Mouse (Mus musculus): Measurements from ENCODE around the gene Eml6.
"Not testable (repeated sequence)": the region's sequence is repeated elsewhere in the genome, so short reads cannot be mapped to it uniquely, and the experiment has no call there.

Eml6 gene

DNA sequence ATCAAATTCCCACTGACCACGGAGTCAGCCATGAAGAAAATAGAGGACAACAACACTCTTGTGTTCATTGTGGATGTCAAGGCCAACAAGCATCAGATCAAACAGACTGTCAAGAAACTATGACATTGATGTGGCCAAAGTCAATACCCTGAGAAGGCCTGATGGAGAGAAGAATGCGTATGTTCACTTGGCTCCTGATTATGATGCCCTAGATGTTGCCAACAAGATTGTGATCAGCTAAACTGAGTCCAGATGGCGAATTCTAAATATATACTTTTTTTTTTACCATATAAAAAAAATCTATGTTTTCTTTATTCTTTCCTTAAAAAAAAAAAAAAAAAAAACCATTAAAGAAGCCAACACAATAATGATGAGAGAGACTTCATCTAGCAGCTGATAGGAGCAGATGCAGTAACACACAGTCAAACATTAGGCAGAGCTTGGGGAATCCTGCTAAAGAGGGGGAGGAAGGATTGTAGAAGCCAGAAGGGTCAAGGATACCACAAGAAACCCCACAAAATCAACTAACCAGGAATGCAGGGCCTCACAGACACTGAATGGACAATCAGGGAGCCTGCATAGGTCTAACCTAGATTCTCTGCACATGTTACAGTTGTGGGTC, 185.1 kb downstream of the Eml6 start:
- no peak for DNase-seq (ENCODE audit: low spot score)

DNA sequence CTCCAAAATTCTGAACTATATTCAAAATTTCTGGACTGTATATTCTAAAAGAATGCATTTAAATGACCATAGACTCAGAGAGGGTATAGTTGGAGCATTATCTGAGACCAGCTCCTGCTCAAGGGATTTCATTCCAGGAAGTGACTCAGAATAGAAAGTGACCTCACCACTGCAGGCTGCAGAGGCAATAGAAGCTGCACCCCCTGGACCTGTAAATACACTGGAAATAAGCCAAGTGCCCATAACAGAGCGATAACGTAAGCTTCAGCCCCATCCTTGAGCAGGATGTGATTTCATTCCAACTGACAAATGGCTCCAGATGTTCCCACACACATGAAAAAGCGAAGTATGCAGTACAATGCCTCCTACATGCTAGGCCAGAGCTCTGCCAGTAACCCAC, 186.1 kb downstream of the Eml6 start:
- DNase-seq (ENCODE audit: low spot score) = no peak

DNA sequence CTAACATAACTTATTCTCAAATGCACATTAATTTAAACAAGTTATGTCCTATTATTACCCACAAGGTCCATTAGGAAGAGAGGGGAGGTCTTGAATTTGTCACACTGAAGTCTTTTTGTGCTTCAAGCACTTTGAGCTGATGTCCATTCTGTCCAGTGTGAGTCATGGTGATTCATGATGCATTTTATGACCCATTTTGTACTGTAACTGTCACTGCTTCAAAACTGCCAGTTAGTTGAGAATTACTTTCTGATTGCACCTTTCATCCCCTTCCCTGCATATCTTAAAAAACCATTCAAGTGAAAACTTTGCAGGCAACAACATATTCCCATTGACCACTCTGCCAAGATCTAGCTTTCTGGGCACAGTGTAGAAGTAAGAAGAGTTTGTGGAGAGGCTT, 188.8 kb downstream of the Eml6 start:
- DNase-seq (ENCODE audit: low spot score) = no peak

DNA sequence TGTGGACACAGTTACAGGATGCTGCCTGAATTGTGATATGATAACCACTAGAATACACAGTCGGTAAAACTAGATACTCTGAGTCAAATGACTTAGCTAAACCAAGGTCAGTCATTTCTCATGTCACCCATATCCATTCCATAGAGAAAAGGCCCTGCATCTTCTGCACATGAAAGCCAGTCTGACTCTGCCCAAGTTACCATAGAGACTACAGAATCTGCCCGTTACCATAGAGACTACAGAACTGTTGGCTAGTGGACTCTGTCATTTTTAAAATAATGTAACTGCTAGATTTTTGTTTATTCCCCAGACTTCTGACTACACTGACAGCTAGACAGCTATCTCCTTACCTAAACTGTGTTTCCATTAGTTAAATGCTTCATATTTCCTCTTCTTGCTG, 198.1 kb downstream of the Eml6 start:
- no peak for DNase-seq (ENCODE audit: low spot score)

DNA sequence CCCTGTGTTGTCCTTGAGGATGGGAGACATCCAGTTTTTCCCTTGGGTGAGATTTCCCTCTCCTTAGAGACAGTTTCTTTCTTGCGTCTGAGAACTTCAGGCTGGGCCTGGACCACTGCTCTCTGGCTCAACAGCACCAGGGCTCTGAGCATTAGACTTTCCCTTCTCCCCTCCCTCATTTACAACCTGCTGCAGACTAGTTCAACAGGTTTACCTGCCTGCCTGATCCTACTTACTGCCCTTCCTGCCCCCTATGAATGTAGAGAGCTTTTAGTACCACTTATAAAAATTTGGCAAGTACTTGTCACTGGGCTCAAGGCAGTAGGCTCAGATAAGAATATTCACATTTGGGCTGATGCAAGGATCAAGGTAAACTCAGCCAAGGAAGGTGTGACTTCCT, 199.8 kb downstream of the Eml6 start:
- DNase-seq (ENCODE audit: low spot score) = no peak

DNA sequence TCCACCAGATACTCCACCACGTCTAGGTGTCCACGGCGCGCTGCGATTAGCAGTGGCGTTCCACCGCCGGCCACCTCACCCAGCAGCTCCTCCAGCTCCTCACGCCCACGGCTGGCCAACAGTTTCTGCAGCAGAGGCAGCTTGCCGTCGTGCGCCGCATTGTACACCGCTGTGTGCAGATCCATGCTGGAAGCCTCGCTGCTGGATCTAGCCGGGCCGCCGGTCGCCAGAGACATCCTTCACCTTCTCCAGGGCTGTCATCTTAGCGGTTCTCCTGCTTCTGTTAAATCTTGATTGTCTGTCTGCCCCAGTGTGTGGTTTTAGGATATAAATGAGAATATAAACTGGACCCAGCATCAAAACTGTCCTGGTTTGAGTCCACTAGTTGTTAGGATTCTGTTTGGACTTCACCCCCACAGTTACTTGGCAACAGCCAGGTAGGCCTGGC, 200.5 kb downstream of the Eml6 start, which contains the start of gene 4931440F15Rik:
Gene 4931440F15Rik (minus strand): TSS at position 398 of the 448 bp plus-strand sequence.
- not testable (repeated sequence) for DNase-seq (ENCODE audit: low spot score)

DNA sequence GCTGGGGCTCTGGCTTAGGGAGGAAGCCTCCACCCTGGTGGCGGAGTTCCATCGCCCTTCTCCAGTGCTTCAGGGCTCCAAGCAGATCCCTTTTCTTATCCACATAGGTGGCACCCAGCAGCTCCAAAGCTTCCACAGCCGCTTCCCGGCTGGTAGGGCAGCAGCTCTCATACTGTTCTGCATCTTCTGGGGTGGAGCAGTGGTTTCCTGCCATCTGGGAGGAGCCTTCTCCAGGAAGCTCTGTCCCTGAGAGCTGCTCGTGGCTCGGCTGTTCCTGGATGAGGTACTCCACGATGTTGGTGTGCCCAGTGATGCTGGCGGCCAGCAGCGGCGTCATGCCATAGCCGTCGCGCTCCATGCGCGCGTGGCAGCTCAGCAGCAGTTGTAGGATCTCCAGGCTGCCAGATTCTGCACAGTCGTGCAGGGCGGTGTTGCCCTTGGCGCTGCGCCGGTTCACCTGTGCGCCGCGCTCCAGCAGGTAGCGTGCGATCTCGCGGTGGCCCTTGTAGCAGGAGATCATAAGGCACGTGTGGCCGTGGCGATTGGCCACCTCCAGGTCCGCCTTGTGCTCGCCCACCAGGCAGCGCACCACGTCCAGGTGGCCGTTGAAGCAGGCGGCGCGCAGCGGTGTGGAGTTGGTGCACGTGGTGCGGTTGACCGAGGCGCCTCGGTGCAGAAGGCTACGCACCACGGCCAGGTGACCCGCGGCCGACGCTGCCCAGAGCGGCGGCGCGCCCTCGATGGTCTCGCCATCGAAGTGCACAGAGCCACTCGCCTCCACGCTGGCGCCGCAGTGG, 201.2 kb downstream of the Eml6 start:
- not testable (repeated sequence) for DNase-seq (ENCODE audit: low spot score)

DNA sequence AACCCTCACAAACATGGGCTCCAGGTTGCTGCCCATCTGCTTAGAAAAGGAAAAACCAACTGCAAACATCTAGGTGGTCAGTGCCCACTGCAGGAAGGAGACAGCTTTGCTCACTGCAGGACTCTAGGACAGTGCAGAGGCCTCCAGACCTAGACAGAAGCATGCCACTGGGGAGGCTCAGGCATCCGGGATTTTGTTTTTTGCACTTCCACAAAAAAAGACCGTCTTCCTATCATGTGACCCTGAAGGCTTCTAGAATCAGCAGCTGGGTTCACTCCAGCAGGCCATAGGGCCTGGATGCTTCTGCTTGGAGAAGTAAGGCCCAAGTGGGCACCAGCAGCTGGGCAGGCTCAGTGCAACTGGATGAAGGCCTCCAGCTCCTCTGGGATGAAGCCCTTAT, 202.7 kb downstream of the Eml6 start:
- DNase-seq (ENCODE audit: low spot score) = no peak

DNA sequence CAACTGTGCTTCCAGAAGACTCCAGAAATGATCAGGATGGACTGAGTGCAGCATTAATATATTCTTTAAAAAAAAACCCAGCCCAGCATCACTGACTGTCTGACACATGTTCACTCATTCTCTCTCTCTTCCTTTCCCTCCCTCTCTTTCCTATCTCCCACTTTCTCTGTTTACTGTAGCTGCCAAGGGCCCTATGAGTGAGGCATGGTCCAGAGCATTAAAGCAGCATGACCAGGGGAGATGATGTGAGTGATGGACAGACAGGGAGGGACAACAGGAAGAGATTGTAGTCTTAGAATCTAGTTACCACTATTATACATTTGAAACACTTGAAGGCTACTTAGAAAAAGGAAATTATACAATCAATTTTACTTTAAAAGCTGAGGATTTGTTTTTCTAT, 210.2 kb downstream of the Eml6 start:
- DNase-seq (ENCODE audit: low spot score) = no peak

DNA sequence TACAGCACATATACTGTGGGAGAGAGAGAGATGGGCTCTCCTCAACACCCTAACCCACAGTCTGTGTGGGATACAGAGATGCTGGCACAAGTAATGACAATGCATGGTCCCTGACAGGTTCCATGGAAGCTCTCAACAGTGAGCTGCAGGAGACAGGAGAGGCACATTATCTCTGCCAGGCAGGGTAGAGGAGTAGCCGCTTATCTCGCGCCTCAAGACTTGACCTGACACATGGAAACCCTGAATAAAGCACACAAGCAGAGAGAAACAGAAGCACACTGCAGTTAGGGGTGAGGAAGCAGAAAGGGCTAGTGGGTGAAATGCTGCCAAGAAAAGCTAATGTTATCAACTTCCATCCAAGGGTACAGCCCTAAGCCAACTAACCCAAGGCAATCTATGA, 210.6 kb downstream of the Eml6 start:
- DNase-seq (ENCODE audit: low spot score) = no peak

DNA sequence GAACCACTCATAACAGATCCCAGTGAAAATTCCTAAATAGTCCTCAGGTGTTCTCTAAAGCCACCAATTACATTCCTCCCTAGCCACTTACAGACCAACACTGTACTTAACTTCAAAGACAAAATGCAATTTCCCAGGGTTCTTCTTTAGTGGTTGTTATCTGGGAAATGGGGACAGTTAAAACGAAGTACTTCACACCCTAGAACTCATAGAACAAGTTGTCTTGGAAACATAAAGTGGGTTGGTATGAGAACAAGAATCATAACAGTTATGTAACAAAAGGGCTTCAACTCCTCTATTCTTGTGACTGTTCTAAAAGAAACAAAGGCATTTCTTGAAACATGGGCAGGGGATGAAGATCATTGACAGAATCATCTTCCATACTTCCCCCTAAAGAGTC, 212.6 kb downstream of the Eml6 start:
- no peak for DNase-seq (ENCODE audit: low spot score)

DNA sequence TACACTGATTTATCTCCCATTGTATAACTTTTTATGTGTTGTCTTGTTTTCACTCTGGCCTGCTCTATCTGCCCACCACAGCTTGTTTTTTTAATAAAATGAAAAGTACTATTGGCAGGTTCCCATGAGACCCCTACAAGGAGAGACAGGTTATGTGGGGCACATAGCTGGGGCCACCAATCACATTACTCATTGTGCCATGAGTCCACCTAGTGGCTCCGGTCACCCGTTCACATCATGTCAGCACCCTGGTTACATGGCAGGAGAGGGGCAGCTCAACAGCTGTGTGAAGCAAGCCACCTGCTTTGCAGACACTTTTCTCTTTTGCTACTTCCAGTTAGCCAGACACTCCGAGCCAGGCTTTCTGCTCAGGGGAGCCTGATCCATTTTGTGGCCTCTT, 213.4 kb downstream of the Eml6 start:
- DNase-seq (ENCODE audit: low spot score) = no peak

DNA sequence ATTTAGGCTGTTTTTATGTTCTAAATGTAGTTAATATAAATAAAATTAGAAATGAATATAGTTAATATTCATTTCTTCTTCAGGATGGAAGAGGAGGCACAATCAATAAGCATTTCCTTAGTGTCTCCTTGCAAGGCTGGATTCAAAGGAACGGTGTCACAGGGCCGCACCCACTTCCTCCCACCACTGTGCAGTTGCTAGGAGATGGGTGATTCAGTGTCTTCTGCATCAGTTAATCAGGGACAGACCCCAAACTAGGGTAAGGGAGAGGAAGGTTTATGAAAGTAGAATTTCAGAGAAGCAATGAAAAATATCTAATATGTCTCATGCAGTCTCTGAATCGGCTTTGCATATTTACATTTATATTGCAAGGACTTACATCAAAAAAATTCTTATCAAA, 215.5 kb downstream of the Eml6 start:
- no peak for DNase-seq (ENCODE audit: low spot score)

DNA sequence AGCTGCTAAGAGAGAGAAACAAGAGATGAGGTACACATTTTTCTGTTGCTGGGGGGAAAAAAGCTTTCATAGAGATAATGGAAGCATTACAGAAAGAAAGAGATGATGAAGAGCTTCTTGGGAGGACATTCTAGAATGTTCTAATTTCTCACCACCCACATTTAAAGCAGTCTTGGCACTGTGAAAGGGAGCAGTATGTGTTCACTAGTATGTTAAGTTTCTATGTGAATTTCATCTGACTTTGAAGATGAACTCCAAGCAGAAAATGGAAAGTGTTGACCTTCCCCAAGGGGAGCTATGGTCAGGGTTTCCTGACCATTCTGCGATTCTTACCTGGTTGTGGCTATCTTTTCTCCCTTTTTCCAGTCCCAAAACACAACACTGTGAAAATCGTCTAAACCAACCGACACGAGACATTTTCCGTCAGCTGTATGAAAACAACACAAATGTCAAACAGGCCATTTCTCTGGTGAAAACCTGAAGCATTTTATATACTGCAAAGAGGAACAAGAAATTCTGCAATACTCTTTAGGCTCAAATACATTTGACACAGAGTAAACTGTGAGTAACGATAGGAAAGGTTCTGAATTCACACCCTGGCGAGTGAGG, 216.7 kb downstream of the Eml6 start:
- no peak for DNase-seq (ENCODE audit: low spot score)

DNA sequence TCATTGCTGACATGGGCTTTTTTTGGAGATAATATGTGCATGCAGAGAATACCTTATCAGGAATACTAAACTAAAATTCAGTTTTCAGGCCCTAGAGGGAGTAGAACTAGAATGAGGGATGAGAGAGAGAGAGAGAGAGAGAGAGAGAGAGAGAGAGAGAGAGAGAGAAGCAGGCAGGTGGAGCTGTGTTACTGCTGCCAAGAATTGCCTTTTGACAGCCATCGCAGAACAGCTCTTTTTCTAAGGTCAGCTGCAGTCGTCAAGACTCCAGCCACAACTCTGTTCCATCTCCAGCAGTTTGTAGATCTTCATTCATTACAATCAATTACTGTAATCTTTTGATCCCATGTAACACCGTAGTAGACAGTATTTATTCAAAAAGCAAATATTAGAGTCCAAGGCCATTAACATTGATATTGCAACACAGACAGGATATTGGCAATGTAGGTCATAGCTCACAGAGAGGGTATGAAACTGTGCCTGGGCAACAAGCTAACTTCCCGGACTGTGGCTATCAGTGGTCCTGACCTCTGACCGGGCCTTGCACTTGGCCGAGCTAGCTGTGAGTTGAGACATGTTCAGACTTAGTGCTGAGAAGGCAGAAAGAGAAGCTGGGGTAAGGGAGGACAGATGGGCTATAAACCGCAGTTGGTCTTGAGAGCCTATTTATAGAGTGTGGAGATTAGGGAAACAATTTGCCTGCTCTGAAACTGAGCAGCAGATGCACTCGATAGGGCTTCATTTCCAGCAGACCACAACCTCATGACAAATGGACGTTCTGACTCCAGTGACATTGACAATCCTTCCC, 217.5 kb downstream of the Eml6 start:
- peak; percentile 21 for DNase-seq (ENCODE audit: low spot score)

DNA sequence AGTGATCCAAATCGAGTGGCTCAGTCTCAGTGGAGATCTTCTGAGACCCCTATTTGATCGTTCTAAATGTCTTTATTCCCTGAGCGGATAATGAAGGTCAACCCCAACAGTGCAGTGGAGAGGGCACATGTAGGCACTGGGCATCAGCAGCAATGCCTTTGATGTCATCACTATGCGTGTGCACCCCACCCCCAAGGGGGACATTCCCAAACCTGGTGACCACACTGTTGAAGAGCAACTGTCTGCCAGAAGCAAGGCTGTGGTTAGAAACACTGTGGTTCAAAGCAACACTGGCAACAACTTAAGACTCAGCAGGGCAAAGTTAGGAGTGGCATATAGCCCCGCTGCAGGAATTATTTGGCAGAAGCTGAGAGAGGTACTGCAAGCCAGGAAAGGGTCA, 218.5 kb downstream of the Eml6 start:
- no peak for DNase-seq (ENCODE audit: low spot score)

DNA sequence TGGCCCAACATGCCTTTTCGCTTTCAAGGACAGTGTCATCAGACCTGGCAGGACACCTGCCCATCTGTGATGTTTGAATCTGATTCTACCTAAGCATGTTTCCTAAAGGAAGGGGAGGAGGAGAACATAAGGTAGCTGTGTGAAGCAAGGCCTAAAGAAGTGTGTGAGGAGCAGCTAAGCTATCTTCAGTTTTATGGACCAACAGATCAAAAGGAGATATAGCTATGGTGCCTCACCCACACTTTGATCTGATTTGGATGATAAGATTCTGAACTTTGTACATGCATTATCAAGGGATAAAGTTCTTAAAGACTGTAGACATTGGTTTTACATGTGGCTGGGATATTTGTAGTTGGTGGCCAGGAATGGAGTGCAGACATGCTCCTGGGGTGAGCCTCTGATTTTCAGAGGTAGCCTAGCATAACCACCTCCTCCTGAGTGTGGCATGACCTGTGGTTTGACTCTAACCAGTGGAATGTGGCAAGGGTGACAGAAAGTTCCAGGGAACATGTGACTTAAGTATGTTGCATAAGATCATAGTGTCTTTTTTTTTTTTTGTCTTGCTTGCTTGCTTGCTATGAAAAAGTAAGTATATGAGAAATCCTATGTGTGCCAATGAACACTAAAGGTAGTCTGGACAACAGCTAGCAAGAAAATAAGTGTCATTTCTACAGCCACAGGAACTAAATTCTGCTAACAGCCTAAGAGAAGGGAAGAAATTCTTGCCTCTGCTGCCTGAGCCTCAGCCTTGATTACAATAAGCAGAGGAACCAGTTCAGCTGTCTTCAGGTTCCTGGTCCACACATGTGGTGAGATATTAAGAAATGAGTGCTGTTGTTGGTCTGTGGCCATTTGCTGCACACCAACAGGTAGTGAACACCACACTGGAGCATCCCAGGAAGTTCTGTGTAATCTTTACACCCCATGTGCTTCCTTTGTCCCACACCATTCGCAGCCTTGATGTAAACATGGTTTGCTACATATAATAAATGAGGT, 224.1 kb downstream of the Eml6 start:
- DNase-seq (ENCODE audit: low spot score) = no peak

DNA sequence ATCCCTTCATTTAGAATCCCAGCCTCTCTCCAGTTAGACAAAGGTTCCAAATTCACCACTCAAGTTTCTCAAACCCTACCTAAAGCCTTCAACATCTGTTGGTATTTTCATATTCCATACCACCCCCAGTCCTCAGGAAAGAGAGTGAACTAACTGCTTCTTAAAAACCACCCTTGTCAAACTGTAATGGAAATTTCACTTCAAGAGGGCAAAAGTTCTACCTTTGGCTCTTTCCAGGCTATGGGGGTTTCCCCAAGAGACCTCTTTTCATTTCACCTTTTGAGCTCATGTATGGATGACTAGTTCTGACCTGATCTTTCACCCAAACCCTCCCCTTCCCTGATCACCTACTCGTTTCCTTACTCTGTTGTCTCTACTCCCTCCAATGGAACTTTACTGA, 226.0 kb downstream of the Eml6 start:
- no peak for DNase-seq (ENCODE audit: low spot score)

DNA sequence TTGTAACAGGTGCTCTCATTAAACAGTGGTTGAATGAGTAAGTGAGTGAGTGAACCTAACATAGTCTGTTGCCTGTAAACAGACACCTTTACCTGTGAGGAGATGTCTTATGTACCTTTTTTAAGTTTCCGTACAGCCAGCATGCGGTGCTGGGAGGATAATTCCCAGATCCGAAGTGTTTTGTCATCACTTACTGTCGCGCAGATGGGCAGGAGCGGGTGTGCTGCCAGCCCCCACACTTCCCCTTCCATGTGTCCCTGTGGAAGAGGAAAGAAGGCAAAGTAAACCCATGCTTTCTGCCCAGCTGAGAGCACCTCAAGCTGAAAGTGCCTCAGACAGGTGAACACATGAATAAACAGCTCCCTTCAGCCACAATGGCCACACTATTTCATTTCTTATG, 230.7 kb downstream of the Eml6 start:
- no peak for DNase-seq (ENCODE audit: low spot score)

DNA sequence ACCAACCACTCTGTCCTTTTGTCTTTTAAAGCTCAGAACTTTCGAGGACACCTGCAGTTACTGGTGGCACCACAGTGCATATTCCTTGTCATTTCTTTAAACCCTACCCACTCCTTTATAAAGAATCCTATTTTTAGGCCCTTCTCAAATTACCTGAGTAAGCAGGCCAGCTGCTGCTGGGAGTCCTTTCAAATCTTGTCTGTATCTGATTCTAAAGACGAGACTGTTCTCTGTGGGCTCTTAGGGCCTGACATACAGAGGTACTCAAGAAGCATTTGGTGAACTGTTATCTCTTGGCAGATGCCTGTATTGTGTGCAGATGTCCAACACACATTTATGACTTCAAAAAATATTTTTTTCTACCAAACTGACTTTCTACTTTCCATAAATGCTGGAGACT, 231.4 kb downstream of the Eml6 start:
- no peak for DNase-seq (ENCODE audit: low spot score)

DNA sequence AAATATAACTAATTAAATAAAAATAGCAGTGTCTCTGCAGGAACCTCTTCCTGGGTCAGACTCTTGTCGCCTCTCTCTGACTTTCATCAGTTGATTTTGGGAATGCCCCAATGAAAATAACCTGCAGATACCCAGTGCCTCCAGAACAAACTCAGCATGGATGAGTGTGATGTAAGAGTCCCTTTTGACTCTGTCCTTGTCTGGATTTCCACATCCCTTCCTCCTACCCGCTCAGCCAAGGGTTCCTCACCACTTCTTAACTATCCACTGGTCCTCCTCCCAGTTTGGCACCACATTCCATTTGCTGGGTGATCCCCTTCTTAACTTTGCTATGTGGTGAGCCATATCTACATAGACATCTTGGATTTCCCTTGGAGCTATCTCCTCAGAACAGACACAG, 235.0 kb downstream of the Eml6 start:
- DNase-seq (ENCODE audit: low spot score) = no peak
